Mouse (Mus musculus): Measurements from ENCODE around the gene Aldh1a1. TPM values are rescaled to one million over a fixed set of nuclear protein-coding genes. Genes with fewer than 3 reads are reported as not detected.
"Not testable (repeated sequence)": the region's sequence is repeated elsewhere in the genome, so short reads cannot be mapped to it uniquely, and the experiment has no call there.

Gene Aldh1a1
- polyA plus RNA-seq, 1 experiment, result not detected

DNA sequence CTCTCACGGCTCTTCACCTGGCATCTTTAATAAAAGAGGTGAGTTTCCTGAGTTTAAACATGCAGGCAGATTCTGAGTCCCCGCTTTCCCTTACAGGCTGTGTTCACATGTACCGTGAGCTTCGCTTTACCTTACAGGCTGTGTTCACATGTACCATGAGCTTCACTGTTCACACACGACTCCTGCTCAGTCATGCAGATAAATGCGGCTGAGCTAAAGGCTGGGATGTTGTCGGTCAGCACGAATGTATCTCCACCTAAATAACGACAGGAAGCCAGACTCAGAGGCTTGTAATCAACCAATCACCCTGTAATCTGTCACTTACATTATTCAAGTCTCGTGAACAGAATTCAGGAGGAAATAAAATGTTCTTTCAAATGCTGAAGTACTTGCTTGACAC lies 130.9 kb downstream of the Aldh1a1 start:
- Histone ChIP-seq H3K79me2 (ENCODE audit: control insufficient read depth, insufficient read depth) (no peaks in the 10 kb centered on the region), H3K4me3 (no peak overlapping the region), H3ac (ENCODE audit: control insufficient read depth, insufficient read length) (no peak overlapping the region), H3K27me3 (ENCODE audit: control insufficient read depth, insufficient read depth, insufficient read length) (no peaks in the 10 kb centered on the region), H3K36me3 (ENCODE audit: control insufficient read depth, insufficient read depth) (no peaks in the 10 kb centered on the region), H3K4me2 (ENCODE audit: low read depth) (no peak overlapping the region)
- TF ChIP-seq USF1 (IDR thresholded peaks at IDR 0.05; ENCODE audit: low read depth), result no peak
- TF ChIP-seq MAX (IDR thresholded peaks at IDR 0.05; ENCODE audit: low read depth), result no peak
- no peak for TF ChIP-seq POLR2AphosphoS2 (IDR thresholded peaks at IDR 0.05; ENCODE audit: insufficient read length, low read depth)
- TF ChIP-seq CEBPB (IDR thresholded peaks at IDR 0.05; ENCODE audit: insufficient read depth, poor library complexity, severe bottlenecking), result no peak
- no peak for TF ChIP-seq MYOD1 (IDR thresholded peaks at IDR 0.05; ENCODE audit: control insufficient read depth in 1 of 3, insufficient read length in 2 of 3, low read depth in 2 of 3)
- TF ChIP-seq REST (IDR thresholded peaks at IDR 0.05; ENCODE audit: insufficient read depth, insufficient read length), result no peak
- TF ChIP-seq TCF3 (IDR thresholded peaks at IDR 0.05; ENCODE audit: insufficient read length, low read depth), result no peak
- no peak for TF ChIP-seq E2F4 (IDR thresholded peaks at IDR 0.05; ENCODE audit: insufficient read depth)
- no peak for TF ChIP-seq MYOG (IDR thresholded peaks at IDR 0.05; ENCODE audit: control insufficient read depth in 1 of 3, insufficient read depth in 1 of 3, insufficient read length in 2 of 3, low read depth in 2 of 3)
- no peak for TF ChIP-seq POLR2A (IDR thresholded peaks at IDR 0.05; ENCODE audit: insufficient read length, low read depth)
- TF ChIP-seq TCF12 (IDR thresholded peaks at IDR 0.05; ENCODE audit: insufficient read depth, poor library complexity, severe bottlenecking), result no peak
- no peak for TF ChIP-seq SRF (IDR thresholded peaks at IDR 0.05; ENCODE audit: control insufficient read depth, insufficient read length, low read depth)

DNA sequence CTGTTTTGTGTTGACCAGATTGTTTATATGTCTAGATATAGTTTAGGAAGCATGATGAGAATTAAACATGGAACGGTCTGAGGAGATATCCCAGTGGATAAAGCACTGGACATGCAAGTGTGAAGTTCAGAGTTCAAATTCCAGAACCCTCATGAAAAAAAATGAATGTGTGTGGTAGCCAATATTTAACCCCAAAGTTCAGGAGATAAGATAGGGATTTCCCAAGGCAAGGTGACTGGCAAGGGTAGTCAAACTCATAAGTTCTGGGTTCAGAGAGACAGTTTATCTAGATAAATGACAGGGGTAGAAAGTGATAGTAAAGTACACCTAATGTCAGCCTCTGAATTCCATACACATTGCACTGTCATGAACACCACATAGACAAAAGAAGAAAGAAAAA lies 138.5 kb downstream of the Aldh1a1 start:
- TF ChIP-seq CEBPB (IDR thresholded peaks at IDR 0.05; ENCODE audit: insufficient read depth, poor library complexity, severe bottlenecking) (no peak), POLR2AphosphoS2 (IDR thresholded peaks at IDR 0.05; ENCODE audit: insufficient read length, low read depth) (no peak), TCF12 (IDR thresholded peaks at IDR 0.05; ENCODE audit: insufficient read depth, poor library complexity, severe bottlenecking) (no peak), POLR2A (IDR thresholded peaks at IDR 0.05; ENCODE audit: insufficient read length, low read depth) (no peak), TCF3 (IDR thresholded peaks at IDR 0.05; ENCODE audit: insufficient read length, low read depth) (no peak), SRF (IDR thresholded peaks at IDR 0.05; ENCODE audit: control insufficient read depth, insufficient read length, low read depth) (no peak), MYOD1 (IDR thresholded peaks at IDR 0.05; ENCODE audit: control insufficient read depth in 1 of 3, insufficient read length in 2 of 3, low read depth in 2 of 3) (no peak), MYOG (IDR thresholded peaks at IDR 0.05; ENCODE audit: control insufficient read depth in 1 of 3, insufficient read depth in 1 of 3, insufficient read length in 2 of 3, low read depth in 2 of 3) (no peak), E2F4 (IDR thresholded peaks at IDR 0.05; ENCODE audit: insufficient read depth) (no peak), REST (IDR thresholded peaks at IDR 0.05; ENCODE audit: insufficient read depth, insufficient read length) (no peak), MAX (IDR thresholded peaks at IDR 0.05; ENCODE audit: low read depth) (no peak), USF1 (IDR thresholded peaks at IDR 0.05; ENCODE audit: low read depth) (no peak)
- no peak overlapping the region for H3ac ChIP-seq (ENCODE audit: control insufficient read depth, insufficient read length)
- no peak overlapping the region for H3K4me3 ChIP-seq
- no peak overlapping the region for H3K4me2 ChIP-seq (ENCODE audit: low read depth)
- H3K27me3 ChIP-seq (ENCODE audit: control insufficient read depth, insufficient read depth, insufficient read length), result no peaks in the 10 kb centered on the region
- H3K79me2 ChIP-seq (ENCODE audit: control insufficient read depth, insufficient read depth), result no peaks in the 10 kb centered on the region
- no peaks in the 10 kb centered on the region for H3K36me3 ChIP-seq (ENCODE audit: control insufficient read depth, insufficient read depth)

DNA sequence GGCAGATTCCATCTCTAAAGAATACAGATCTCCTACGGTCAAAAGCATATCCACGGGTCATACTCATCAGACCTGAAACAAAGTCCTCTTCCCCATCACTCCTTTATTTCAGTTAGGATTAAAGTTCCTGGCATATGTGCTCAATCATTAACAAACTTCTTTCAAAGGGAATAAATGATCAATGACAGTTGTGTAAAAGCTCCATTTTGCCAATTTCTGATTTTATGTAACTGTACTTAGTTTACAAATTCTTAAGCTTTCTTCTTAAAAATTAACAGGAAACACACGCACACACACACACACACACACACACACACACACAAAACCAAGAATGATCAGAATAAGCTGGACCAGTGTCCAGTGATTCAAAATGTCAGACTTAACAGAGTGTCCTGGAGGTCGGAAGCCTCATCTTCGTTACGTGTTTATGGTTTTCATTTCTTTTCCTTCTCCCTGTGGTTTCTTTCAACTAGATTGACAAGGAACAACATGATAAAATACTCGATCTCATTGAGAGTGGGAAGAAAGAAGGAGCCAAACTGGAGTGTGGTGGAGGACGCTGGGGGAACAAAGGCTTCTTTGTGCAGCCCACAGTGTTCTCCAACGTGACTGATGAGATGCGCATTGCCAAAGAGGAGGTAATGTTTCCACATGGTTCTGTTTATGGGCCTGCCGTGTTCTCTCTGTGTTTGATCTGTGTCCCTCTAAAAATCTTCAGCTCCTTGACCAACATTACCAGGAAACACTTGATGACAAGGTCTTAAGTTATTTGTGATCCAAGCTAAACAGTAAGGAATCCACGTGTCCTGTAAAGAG lies 141.6 kb downstream of the Aldh1a1 start:
- Histone ChIP-seq H3K4me3 (no peak overlapping the region), H3K27me3 (ENCODE audit: control insufficient read depth, insufficient read depth, insufficient read length) (no peaks in the 10 kb centered on the region), H3K4me2 (ENCODE audit: low read depth) (no peak overlapping the region), H3K36me3 (ENCODE audit: control insufficient read depth, insufficient read depth) (no peaks in the 10 kb centered on the region), H3ac (ENCODE audit: control insufficient read depth, insufficient read length) (no peak overlapping the region), H3K79me2 (ENCODE audit: control insufficient read depth, insufficient read depth) (no peaks in the 10 kb centered on the region)
- TF ChIP-seq POLR2AphosphoS2 (IDR thresholded peaks at IDR 0.05; ENCODE audit: insufficient read length, low read depth) (no peak), CEBPB (IDR thresholded peaks at IDR 0.05; ENCODE audit: insufficient read depth, poor library complexity, severe bottlenecking) (no peak), E2F4 (IDR thresholded peaks at IDR 0.05; ENCODE audit: insufficient read depth) (no peak), TCF3 (IDR thresholded peaks at IDR 0.05; ENCODE audit: insufficient read length, low read depth) (no peak), REST (IDR thresholded peaks at IDR 0.05; ENCODE audit: insufficient read depth, insufficient read length) (no peak), MYOD1 (IDR thresholded peaks at IDR 0.05; ENCODE audit: control insufficient read depth in 1 of 3, insufficient read length in 2 of 3, low read depth in 2 of 3) (no peak), MAX (IDR thresholded peaks at IDR 0.05; ENCODE audit: low read depth) (no peak), SRF (IDR thresholded peaks at IDR 0.05; ENCODE audit: control insufficient read depth, insufficient read length, low read depth) (no peak), TCF12 (IDR thresholded peaks at IDR 0.05; ENCODE audit: insufficient read depth, poor library complexity, severe bottlenecking) (no peak), USF1 (IDR thresholded peaks at IDR 0.05; ENCODE audit: low read depth) (no peak)

DNA sequence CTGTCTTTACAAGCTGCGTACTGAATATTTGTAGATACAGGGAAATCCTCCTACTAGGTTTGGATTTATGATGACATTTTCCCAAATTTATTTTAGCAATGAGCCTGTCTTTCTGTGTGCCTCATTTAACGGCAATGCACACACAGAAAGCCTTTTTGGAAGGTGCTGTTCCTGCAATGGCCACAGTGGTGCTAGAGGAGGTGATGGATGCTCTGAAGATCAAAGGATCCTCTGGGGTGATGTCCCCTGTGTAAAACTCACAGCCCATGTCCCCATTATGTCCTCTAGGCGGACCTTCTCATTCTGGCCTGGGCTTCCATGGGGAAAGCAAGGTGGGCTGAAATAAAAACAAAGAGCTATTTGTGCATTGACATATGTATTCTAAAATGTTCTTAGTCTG lies 151.8 kb downstream of the Aldh1a1 start:
- TF ChIP-seq REST (IDR thresholded peaks at IDR 0.05; ENCODE audit: insufficient read depth, insufficient read length) (no peak), TCF12 (IDR thresholded peaks at IDR 0.05; ENCODE audit: insufficient read depth, poor library complexity, severe bottlenecking) (no peak), TCF3 (IDR thresholded peaks at IDR 0.05; ENCODE audit: insufficient read length, low read depth) (no peak), MYOG (IDR thresholded peaks at IDR 0.05; ENCODE audit: control insufficient read depth in 1 of 3, insufficient read depth in 1 of 3, insufficient read length in 2 of 3, low read depth in 2 of 3) (no peak), USF1 (IDR thresholded peaks at IDR 0.05; ENCODE audit: low read depth) (no peak), SRF (IDR thresholded peaks at IDR 0.05; ENCODE audit: control insufficient read depth, insufficient read length, low read depth) (no peak), POLR2A (IDR thresholded peaks at IDR 0.05; ENCODE audit: insufficient read length, low read depth) (no peak), POLR2AphosphoS2 (IDR thresholded peaks at IDR 0.05; ENCODE audit: insufficient read length, low read depth) (no peak), MAX (IDR thresholded peaks at IDR 0.05; ENCODE audit: low read depth) (no peak), CEBPB (IDR thresholded peaks at IDR 0.05; ENCODE audit: insufficient read depth, poor library complexity, severe bottlenecking) (no peak), E2F4 (IDR thresholded peaks at IDR 0.05; ENCODE audit: insufficient read depth) (no peak), MYOD1 (IDR thresholded peaks at IDR 0.05; ENCODE audit: control insufficient read depth in 1 of 3, insufficient read length in 2 of 3, low read depth in 2 of 3) (no peak)
- Histone ChIP-seq H3K79me2 (ENCODE audit: control insufficient read depth, insufficient read depth) (no peaks in the 10 kb centered on the region), H3K27me3 (ENCODE audit: control insufficient read depth, insufficient read depth, insufficient read length) (no peaks in the 10 kb centered on the region), H3K4me3 (no peak overlapping the region), H3ac (ENCODE audit: control insufficient read depth, insufficient read length) (no peak overlapping the region), H3K4me2 (ENCODE audit: low read depth) (no peak overlapping the region), H3K36me3 (ENCODE audit: control insufficient read depth, insufficient read depth) (no peaks in the 10 kb centered on the region)

DNA sequence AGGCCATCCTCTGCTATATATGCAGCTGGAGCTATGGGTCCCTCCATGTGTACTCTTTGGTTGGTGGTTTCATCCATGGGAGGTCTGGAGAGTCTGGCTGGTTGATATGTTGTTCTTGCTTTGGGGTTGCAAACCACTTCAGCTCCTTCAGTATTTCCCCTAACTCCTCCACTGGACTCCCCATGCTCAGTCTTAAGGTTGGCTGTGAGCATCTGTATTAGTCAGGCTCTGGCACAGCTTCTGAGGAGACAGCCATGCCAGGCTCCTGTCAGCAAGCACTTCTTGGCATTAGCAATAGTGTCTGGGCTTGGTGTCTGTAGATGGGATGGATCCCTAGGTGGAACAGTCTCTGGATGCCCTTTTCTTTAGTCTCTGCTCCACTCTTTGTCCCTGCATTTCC lies 155.0 kb downstream of the Aldh1a1 start:
- H3K27me3 ChIP-seq (ENCODE audit: control insufficient read depth, insufficient read depth, insufficient read length); H3K4me2 ChIP-seq (ENCODE audit: low read depth); H3K4me3 ChIP-seq; H3K79me2 ChIP-seq (ENCODE audit: control insufficient read depth, insufficient read depth); H3ac ChIP-seq (ENCODE audit: control insufficient read depth, insufficient read length); H3K36me3 ChIP-seq (ENCODE audit: control insufficient read depth, insufficient read depth): not testable (repeated sequence)

Data from myocyte (in vitro differentiated cells).